Mouse (Mus musculus): Measurements from ENCODE around the gene Rdh1. TPM values are rescaled to one million over a fixed set of nuclear protein-coding genes. Genes with fewer than 3 reads are reported as not detected.
A peak's percentile ranks its signal among the peaks of the same experiment; 100 is the strongest.
"Not testable (repeated sequence)": the region's sequence is repeated elsewhere in the genome, so short reads cannot be mapped to it uniquely, and the experiment has no call there.

The Rdh1 gene
- polyA plus RNA-seq, 1 experiment from 2014 or later, result 0.10 TPM

DNA sequence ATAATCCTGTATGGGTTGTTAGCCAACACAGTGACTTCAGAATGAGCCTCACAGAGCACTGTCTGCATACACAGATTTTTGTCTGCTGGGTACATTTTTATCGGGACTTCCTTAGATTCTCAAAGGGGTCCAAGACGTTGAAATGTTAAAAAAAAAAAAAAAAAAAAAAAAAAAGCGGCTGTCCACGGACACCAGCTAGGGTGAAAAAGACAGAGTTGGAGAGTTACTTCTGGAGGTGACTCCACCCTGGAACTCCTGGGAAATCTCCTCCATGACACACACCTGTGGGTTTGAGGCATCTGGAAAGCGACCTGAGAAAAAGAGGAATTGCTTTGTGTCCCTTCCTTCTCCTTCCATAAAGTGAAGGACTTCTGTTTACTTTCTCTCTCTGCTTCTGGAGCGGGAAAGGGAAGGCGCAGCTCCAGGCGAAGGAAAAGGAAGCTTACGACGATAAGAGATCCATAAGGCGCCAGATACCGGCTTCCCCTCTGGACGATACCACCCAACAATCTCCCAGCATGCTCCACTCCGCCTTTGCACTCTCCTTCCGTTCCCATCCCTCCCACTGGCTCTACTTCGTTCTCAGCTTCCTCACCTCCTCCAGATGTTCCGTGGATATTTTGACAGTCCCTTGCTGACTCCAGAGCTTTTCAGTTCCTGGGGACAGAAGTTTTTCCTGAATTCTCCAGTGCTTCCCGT lies 3.6 kb upstream of the Rdh1 start:
- no peaks in the 10 kb centered on the region for H3K27me3 ChIP-seq (ENCODE audit: control insufficient read depth, insufficient read depth, low read length)
- H3K9ac ChIP-seq (ENCODE audit: low read length), result peak overlapping the region; percentile 23; the same call in 1 of the 2 replicates
- H3K36me3 ChIP-seq (ENCODE audit: control insufficient read depth, insufficient read depth, low read length), result no peaks in the 10 kb centered on the region
- H3K9me3 ChIP-seq (replicated peaks; ENCODE audit: control insufficient read depth, low read length), result no peaks in the 10 kb centered on the region
- WGBS, result 24% methylated on average over 18 of the region's 18 CpGs
- ATAC-seq (ENCODE audit: insufficient read depth, low FRiP score), result no peak
- H3K4me3 ChIP-seq (replicated peaks; ENCODE audit: low read length), result peak overlapping the region; percentile 22
- H3K27ac ChIP-seq (ENCODE audit: low read length), result peak overlapping the region; percentile 21; the same call in 1 of the 2 replicates
- H3K4me1 ChIP-seq (ENCODE audit: control insufficient read depth, insufficient read depth, low read length), result peaks cover 10% of the 10 kb centered on the region; the same call in 1 of the 2 replicates
- H3K4me2 ChIP-seq (ENCODE audit: low read depth, low read length), result peak overlapping the region; percentile 60

DNA sequence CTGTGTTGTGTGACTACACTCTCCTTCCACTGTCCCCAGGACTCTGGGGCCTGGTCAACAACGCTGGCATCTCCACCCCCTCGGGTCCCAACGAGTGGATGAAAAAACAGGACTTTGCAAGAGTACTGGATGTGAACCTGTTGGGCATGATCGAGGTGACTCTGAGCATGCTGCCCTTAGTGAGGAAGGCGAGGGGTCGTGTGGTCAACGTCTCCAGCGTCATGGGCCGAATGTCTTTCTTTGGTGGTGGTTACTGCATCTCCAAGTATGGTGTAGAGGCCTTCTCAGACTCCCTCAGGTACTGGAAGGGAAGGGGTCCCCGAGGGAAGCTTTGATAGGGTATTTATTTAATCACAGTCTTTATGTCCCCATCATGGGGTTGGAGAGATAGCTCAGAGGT lies 3.4 kb downstream of the Rdh1 start:
- not testable (repeated sequence) for H3K9me3 ChIP-seq (replicated peaks; ENCODE audit: control insufficient read depth, low read length); ATAC-seq (ENCODE audit: insufficient read depth, low FRiP score); H3K27me3 ChIP-seq (ENCODE audit: control insufficient read depth, insufficient read depth, low read length); H3K27ac ChIP-seq (ENCODE audit: low read length); H3K9ac ChIP-seq (ENCODE audit: low read length); H3K4me3 ChIP-seq (replicated peaks; ENCODE audit: low read length); H3K4me2 ChIP-seq (ENCODE audit: low read depth, low read length); H3K4me1 ChIP-seq (ENCODE audit: control insufficient read depth, insufficient read depth, low read length); H3K36me3 ChIP-seq (ENCODE audit: control insufficient read depth, insufficient read depth, low read length)
- 84% methylated on average over 10 of the region's 10 CpGs for WGBS

GRCm38 (mm10) chr10:127763914-127764680 lies 4.6 kb downstream of the Rdh1 start:
- Histone ChIP-seq H3K9ac (ENCODE audit: low read length) (no peak overlapping the region), H3K36me3 (ENCODE audit: control insufficient read depth, insufficient read depth, low read length) (no peaks in the 10 kb centered on the region), H3K4me2 (ENCODE audit: low read depth, low read length) (no peak overlapping the region), H3K9me3 (replicated peaks; ENCODE audit: control insufficient read depth, low read length) (no peaks in the 10 kb centered on the region), H3K27ac (ENCODE audit: low read length) (no peak overlapping the region), H3K4me1 (ENCODE audit: control insufficient read depth, insufficient read depth, low read length) (no peaks in the 10 kb centered on the region; the same call in 1 of the 2 replicates), H3K27me3 (ENCODE audit: control insufficient read depth, insufficient read depth, low read length) (no peaks in the 10 kb centered on the region), H3K4me3 (replicated peaks; ENCODE audit: low read length) (no peak overlapping the region)
- WGBS, result 47% methylated on average over 12 of the region's 12 CpGs
- ATAC-seq (ENCODE audit: insufficient read depth, low FRiP score), result 0 out of 2 replicates have a peak, but pooled peaks have one; percentile 21

- 78% methylated on average over 1 of the region's 1 CpGs for WGBS
- Histone ChIP-seq H3K27me3 (ENCODE audit: control insufficient read depth, insufficient read depth, low read length) (no peaks in the 10 kb centered on the region), H3K4me2 (ENCODE audit: low read depth, low read length) (no peak overlapping the region), H3K4me3 (replicated peaks; ENCODE audit: low read length) (no peak overlapping the region), H3K36me3 (ENCODE audit: control insufficient read depth, insufficient read depth, low read length) (no peaks in the 10 kb centered on the region), H3K9me3 (replicated peaks; ENCODE audit: control insufficient read depth, low read length) (no peaks in the 10 kb centered on the region), H3K9ac (ENCODE audit: low read length) (no peak overlapping the region), H3K4me1 (ENCODE audit: control insufficient read depth, insufficient read depth, low read length) (no peaks in the 10 kb centered on the region; the same call in 1 of the 2 replicates), H3K27ac (ENCODE audit: low read length) (no peak overlapping the region)
- no peak for ATAC-seq (ENCODE audit: insufficient read depth, low FRiP score)
Observed at GRCm38 (mm10) chr10:127766564-127766963, 7.0 kb downstream of the Rdh1 start.

DNA sequence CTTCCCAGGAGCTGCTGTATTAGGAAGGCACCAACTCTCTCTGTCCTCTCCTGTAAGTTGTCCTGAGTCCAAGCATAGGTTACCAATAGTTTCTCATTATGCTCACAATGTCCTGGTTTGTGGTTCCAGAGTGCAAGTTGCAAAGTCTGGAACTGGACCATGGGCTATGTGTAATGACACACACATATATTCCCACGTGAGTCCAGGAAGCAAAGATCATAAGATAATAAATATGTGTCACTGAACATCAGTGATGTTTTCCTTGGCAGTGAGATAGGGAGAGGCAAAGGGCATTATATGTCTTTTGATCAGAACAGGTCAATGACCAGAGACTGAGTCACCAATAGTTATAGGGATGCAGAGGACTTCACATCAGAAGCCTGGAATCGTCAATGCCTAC lies 16.5 kb downstream of the Rdh1 start, which contains the start of gene Rdh9:
Gene Rdh9, plus strand, starts transcription at position 376 of the 400 bp plus-strand sequence.
- Histone ChIP-seq H3K4me1 (ENCODE audit: control insufficient read depth, insufficient read depth, low read length) (no peaks in the 10 kb centered on the region), H3K9me3 (replicated peaks; ENCODE audit: control insufficient read depth, low read length) (no peaks in the 10 kb centered on the region), H3K4me3 (replicated peaks; ENCODE audit: low read length) (no peak within 1 kb of the TSS), H3K4me2 (ENCODE audit: low read depth, low read length) (no peak within 1 kb of the TSS), H3K36me3 (ENCODE audit: control insufficient read depth, insufficient read depth, low read length) (no peaks in the 10 kb centered on the region), H3K27ac (ENCODE audit: low read length) (no peak within 1 kb of the TSS), H3K9ac (ENCODE audit: low read length) (no peak within 1 kb of the TSS), H3K27me3 (ENCODE audit: control insufficient read depth, insufficient read depth, low read length) (no peaks in the 10 kb centered on the region)
- 73% methylated on average over 2 of the region's 2 CpGs for WGBS
- no peak for ATAC-seq (ENCODE audit: insufficient read depth, low FRiP score)

- H3K4me1 ChIP-seq (ENCODE audit: control insufficient read depth, insufficient read depth, low read length); H3K4me2 ChIP-seq (ENCODE audit: low read depth, low read length); ATAC-seq (ENCODE audit: insufficient read depth, low FRiP score); H3K36me3 ChIP-seq (ENCODE audit: control insufficient read depth, insufficient read depth, low read length); H3K9ac ChIP-seq (ENCODE audit: low read length); H3K4me3 ChIP-seq (replicated peaks; ENCODE audit: low read length); H3K27me3 ChIP-seq (ENCODE audit: control insufficient read depth, insufficient read depth, low read length); H3K9me3 ChIP-seq (replicated peaks; ENCODE audit: control insufficient read depth, low read length); H3K27ac ChIP-seq (ENCODE audit: low read length): not testable (repeated sequence)
- WGBS, result 94% methylated on average over 17 of the region's 17 CpGs
Observed at GRCm38 (mm10) chr10:127782321-127782720, 22.8 kb downstream of the Rdh1 start.

- H3K4me1 ChIP-seq (ENCODE audit: control insufficient read depth, insufficient read depth, low read length); H3K27me3 ChIP-seq (ENCODE audit: control insufficient read depth, insufficient read depth, low read length); H3K9ac ChIP-seq (ENCODE audit: low read length); H3K9me3 ChIP-seq (replicated peaks; ENCODE audit: control insufficient read depth, low read length); H3K27ac ChIP-seq (ENCODE audit: low read length); H3K4me3 ChIP-seq (replicated peaks; ENCODE audit: low read length); ATAC-seq (ENCODE audit: insufficient read depth, low FRiP score); H3K36me3 ChIP-seq (ENCODE audit: control insufficient read depth, insufficient read depth, low read length); H3K4me2 ChIP-seq (ENCODE audit: low read depth, low read length): not testable (repeated sequence)
- WGBS, result 78% methylated on average over 1 of the region's 1 CpGs
Observed at GRCm38 (mm10) chr10:127785411-127785810, 25.9 kb downstream of the Rdh1 start.

DNA sequence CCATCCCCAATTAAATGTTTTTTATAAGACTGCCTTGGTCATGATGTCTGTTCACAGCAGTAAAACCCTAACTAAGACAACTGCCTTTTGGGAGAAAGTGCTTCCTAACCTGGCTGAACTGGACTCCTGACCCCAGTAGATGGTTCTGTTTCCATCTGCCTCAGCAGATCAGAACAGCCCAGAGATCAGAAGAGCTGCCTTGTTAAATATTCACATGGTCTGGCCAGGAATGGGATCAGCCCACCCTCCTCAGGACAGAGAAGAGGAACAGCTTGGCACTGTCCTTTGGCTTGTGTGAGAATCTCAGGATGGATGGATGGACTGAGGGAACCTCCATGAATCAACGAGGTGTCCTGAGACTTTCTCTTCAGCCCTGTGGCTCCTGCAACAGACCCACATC lies 39.8 kb downstream of the Rdh1 start:
- no peak overlapping the region for H3K4me2 ChIP-seq (ENCODE audit: low read depth, low read length)
- 67% methylated on average over 1 of the region's 1 CpGs for WGBS
- H3K36me3 ChIP-seq (ENCODE audit: control insufficient read depth, insufficient read depth, low read length), result no peaks in the 10 kb centered on the region
- H3K9ac ChIP-seq (ENCODE audit: low read length), result no peak overlapping the region
- no peaks in the 10 kb centered on the region for H3K4me1 ChIP-seq (ENCODE audit: control insufficient read depth, insufficient read depth, low read length)
- H3K9me3 ChIP-seq (replicated peaks; ENCODE audit: control insufficient read depth, low read length), result 0 out of 2 replicates have a peak, but pooled peaks cover 3% of the 10 kb centered on the region
- no peaks in the 10 kb centered on the region for H3K27me3 ChIP-seq (ENCODE audit: control insufficient read depth, insufficient read depth, low read length)
- no peak overlapping the region for H3K4me3 ChIP-seq (replicated peaks; ENCODE audit: low read length)
- ATAC-seq (ENCODE audit: insufficient read depth, low FRiP score), result no peak
- H3K27ac ChIP-seq (ENCODE audit: low read length), result no peak overlapping the region

GRCm38 (mm10) chr10:127800891-127801290 lies 41.4 kb downstream of the Rdh1 start, which contains the start of gene Rdh16:
TSS of gene Rdh16 (plus strand) at chr10:127801152.
- Histone ChIP-seq H3K9ac (ENCODE audit: low read length) (no peak within 1 kb of the TSS), H3K4me1 (ENCODE audit: control insufficient read depth, insufficient read depth, low read length) (no peaks in the 10 kb centered on the region), H3K27me3 (ENCODE audit: control insufficient read depth, insufficient read depth, low read length) (no peaks in the 10 kb centered on the region), H3K9me3 (replicated peaks; ENCODE audit: control insufficient read depth, low read length) (0 out of 2 replicates have a peak, but pooled peaks cover 3% of the 10 kb centered on the region), H3K27ac (ENCODE audit: low read length) (no peak within 1 kb of the TSS), H3K4me2 (ENCODE audit: low read depth, low read length) (no peak within 1 kb of the TSS), H3K4me3 (replicated peaks; ENCODE audit: low read length) (no peak within 1 kb of the TSS), H3K36me3 (ENCODE audit: control insufficient read depth, insufficient read depth, low read length) (no peaks in the 10 kb centered on the region)
- no peak for ATAC-seq (ENCODE audit: insufficient read depth, low FRiP score)
- 84% methylated on average over 6 of the region's 6 CpGs for WGBS

All from stomach, embryonic 16.5 days (tissue).